Mouse (Mus musculus): Measurements from ENCODE around the gene Hist2h2aa2. TPM values are rescaled to one million over a fixed set of nuclear protein-coding genes. Genes with fewer than 3 reads are reported as not detected.
A peak's percentile ranks its signal among the peaks of the same experiment; 100 is the strongest.
"Not testable (repeated sequence)": the region's sequence is repeated elsewhere in the genome, so short reads cannot be mapped to it uniquely, and the experiment has no call there.

Gene Hist2h2aa2
- polyA plus RNA-seq (2017; shearing (Covaris generic)) = 100 to 1,000 TPM in 1 of 3 experiments, 10 to 100 TPM in 2; 36.1 to 104 (median 53.6) TPM

- peak; percentile 79 for ATAC-seq
Measured at GRCm38 (mm10) chr3:96239949-96240798, at the start of gene Hist2h2aa2. Hist2h2aa2 (minus strand) TSS chr3:96240276.

GRCm38 (mm10) chr3:96289201-96289600 is 49.1 kb upstream of the Hist2h2aa2 start:
- ATAC-seq = no peak

- ATAC-seq = not testable (repeated sequence)
Measured at GRCm38 (mm10) chr3:96287334-96287733, 47.3 kb upstream of the Hist2h2aa2 start.

DNA sequence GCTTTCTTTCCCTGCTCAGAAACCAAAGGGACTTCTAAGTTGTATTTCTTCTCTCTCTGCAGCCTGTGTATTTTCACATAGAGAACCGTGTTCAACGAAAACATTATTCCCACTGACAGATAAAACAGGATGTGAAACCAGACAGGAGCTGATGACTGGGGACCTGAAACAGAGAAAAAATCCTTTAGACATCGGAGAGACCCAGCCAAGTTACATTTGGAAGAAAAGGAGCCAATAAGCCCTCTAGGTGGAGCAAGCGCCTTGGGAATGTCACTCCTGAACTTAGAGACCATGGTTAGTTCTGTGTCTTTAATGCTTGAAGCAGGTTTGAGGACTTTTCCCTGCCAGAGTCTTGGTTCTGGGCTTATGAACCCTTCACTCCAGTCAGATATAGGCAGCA is 44.4 kb upstream of the Hist2h2aa2 start:
- ATAC-seq = no peak

DNA sequence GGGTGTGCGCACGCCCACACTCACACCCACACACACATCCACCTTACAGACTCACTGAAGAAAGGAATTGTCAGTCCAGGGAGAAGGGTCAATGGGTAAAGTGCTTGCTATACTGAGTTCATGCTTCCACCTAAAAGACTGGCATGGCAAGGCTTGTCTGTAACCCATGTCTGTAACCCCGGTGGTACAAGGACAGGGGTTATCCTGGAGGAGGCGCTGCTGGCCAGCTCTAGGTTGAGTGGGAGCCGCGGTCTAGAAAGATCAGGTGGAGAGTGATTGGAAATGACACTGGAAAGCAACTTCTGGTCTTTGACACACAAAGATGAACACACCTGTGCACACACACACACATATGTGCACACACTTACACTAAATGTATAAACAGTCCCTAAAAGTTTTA is 40.6 kb upstream of the Hist2h2aa2 start:
- ATAC-seq = no peak

GRCm38 (mm10) chr3:96277800-96278624 is 37.9 kb upstream of the Hist2h2aa2 start:
- peak; percentile 80 for ATAC-seq

- no peak for ATAC-seq
Measured at GRCm38 (mm10) chr3:96277428-96277799, 37.3 kb upstream of the Hist2h2aa2 start.

DNA sequence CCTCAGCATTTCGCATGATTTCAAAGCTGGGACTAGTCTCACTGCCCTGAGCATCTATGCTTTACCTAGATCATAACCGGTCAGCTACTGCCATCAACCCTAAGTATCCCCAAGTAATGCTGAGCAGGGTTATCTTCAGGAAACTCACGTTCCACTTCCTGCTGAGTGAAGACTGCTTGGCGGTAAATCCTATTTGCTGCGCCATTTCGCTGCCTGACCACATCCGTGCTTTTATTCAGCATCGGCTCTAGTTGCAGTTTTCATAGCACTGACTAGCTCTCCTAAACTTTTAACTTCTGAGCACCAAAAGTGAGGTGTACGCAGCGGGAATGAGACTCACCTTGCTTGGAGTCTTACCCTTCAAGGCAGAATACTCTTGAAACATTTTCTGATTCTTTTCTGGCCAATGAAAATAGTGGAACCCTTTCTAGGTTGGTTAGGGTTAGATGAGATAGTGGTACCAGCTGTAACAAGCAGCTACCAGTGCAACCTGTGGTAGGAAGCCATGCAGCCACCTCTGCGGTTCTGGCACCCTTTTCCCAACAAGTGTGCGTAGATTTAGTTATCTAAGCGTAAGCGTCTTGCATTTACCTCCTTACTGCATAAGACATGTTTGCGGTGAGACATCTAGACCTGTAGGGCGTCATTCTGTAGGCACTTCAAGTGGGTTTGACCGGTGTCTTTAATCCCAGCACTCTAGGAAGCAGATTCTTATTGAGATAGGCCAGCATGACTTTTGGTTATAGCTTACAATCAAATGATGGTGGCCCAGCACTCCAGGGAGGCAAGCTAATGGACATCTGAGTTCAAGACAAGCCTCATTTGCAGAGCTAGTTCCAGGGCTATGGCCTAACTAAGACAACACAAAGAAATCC is 33.8 kb upstream of the Hist2h2aa2 start:
- ATAC-seq = peak; percentile 40

DNA sequence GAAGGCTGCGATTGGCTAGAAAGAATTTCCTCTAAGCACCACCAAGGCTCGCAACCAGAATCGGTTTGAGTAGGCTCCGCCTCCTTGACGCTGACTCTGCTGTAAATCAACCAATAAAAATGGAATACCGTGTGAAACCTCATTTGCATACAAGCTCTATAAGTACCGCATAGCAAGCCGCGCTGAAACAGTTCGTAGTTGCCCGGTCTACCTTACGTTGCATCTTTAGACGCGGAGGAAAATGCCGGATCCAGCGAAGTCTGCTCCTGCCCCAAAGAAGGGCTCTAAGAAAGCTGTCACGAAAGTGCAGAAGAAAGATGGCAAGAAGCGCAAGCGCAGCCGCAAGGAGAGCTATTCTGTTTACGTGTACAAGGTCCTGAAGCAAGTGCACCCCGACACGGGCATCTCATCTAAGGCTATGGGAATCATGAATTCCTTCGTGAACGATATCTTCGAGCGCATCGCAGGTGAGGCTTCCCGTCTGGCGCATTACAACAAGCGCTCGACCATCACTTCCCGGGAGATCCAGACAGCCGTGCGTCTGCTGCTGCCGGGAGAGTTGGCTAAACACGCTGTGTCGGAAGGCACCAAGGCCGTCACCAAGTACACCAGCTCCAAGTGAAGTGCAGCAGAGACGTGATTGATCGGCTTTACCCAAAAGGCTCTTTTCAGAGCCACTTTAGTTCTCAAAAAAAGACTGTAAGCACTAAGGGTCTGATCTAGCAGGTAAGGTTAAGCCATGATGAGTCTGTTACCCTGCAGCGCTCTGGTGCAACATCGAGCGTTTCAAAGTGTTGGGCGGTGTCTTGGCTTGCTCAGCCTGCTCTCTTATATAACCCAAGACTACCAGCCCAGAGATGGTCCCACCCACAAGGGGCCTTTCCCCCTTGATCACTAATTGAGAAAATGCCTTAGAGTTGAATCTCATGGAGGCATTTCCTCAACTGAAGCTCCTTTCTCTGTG is 29.7 kb upstream of the Hist2h2aa2 start, which contains the start of gene Hist2h2bb:
Gene Hist2h2bb, plus strand, starts transcription at position 242 of the 964 bp plus-strand sequence.
- ATAC-seq = peak; percentile 87

- ATAC-seq = peak; percentile 18
Measured at GRCm38 (mm10) chr3:96268776-96269378, 28.8 kb upstream of the Hist2h2aa2 start.

DNA sequence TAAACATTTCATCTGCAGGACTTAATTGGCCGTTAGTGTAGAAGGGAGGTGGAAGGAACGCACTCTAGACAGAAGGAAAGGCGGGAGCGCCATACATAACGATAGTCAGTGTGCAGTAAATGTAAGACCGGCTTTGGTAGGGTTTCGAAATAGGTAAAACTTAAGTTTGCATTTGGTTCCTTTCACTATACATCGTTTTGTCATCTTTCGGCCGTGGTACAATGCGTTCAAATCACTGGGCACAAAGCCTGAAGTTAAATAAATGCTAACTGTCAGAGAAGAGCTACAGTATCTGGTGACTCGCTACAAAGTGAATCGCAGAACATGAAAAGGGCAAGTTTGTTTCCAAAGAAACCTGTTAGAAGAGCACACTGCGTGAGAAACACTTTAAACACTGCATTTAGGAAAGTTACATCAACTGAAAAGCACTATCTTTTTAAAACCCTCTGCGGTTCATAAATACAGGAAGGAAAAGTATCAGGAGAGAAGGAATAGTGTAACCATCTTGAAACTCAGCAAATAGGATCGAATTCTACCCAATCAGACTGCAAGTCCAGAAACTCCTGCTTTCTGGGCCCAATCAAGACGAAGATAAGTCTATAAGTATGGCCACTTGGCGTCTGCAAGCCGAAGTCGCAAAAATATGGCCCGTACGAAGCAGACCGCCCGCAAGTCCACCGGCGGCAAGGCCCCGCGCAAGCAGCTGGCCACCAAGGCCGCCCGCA is 28.1 kb upstream of the Hist2h2aa2 start, which contains the start of gene Hist2h3b:
Gene Hist2h3b, plus strand, starts transcription at position 604 of the 725 bp plus-strand sequence.
- peak; percentile 41 for ATAC-seq

GRCm38 (mm10) chr3:96267541-96267940 is 27.5 kb upstream of the Hist2h2aa2 start:
- no peak for ATAC-seq

DNA sequence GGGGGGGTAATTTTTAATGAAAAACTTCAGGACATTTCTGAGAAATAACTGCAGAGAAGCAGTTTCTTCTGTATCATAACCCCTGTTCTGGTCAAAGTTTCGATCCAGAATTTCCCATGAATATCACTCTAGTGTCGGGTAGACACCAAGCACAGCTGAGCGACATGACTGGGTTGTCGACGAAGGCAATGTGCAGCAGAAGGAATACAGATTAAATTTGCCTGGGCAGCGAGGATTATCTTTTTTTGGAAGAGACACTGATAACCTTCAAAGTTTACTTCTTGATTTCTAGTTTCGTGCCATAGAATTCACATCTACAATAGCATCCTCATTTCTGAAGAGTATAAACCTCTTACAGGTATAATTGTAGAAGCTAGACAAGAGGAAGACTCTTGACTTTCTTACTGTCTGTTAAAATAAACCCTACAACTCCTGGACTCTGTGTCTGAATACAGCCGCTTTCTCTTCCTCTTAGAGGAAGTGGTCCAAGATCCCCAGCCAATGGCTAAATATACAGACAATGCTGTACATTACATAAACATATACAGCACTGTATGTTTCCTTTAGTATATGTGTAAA is 26.1 kb upstream of the Hist2h2aa2 start:
- no peak for ATAC-seq

DNA sequence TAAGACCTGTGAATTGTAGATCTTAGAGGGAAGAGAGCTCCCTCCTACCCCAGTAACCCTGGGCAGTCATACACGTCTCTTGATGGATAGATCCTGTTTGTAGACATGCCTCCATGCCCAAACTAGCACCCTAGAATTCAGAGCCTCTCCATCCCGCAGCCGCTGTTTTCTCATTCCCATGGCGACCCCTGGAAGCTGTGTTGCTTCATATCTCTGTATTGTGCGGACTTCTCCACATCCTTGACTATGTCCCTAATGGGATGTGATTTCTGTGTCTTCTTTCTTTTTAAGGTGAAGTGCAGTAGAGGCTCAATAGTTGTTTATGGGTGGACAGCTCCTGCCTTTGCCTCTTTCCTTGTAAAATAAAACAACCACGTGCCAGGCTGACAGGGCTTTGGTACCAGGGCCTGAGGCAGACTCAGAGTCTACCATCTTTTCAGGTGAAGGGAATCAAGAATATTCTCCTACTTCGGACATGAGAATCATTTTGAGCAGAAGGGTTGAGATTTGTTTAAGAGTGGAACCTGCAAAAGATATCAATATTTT is 24.4 kb upstream of the Hist2h2aa2 start:
- no peak for ATAC-seq

GRCm38 (mm10) chr3:96263558-96264403 is 23.7 kb upstream of the Hist2h2aa2 start:
- ATAC-seq = peak; percentile 36

DNA sequence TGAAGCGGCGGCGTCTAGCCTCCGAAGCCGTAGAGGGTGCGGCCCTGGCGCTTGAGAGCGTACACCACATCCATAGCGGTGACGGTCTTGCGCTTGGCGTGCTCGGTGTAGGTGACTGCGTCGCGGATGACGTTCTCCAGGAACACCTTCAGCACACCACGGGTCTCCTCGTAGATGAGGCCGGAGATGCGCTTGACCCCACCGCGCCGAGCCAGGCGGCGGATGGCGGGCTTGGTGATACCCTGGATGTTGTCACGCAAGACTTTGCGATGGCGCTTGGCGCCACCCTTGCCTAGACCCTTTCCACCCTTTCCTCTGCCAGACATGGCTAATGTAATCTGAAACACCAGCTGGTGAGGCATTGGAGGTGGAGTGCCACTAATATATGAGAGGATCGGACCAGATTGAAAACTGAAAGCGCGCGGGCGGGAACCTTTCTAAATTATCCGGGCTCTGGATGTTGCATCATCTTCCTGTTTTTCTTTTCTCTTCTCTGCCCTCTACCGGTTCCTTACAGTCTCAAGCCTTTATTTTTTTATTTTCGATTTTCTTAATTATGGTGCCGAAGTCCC is 23.0 kb upstream of the Hist2h2aa2 start, which contains the start of gene Hist2h4:
Gene Hist2h4, minus strand, starts transcription at position 333 of the 572 bp plus-strand sequence.
- peak; percentile 82 for ATAC-seq

DNA sequence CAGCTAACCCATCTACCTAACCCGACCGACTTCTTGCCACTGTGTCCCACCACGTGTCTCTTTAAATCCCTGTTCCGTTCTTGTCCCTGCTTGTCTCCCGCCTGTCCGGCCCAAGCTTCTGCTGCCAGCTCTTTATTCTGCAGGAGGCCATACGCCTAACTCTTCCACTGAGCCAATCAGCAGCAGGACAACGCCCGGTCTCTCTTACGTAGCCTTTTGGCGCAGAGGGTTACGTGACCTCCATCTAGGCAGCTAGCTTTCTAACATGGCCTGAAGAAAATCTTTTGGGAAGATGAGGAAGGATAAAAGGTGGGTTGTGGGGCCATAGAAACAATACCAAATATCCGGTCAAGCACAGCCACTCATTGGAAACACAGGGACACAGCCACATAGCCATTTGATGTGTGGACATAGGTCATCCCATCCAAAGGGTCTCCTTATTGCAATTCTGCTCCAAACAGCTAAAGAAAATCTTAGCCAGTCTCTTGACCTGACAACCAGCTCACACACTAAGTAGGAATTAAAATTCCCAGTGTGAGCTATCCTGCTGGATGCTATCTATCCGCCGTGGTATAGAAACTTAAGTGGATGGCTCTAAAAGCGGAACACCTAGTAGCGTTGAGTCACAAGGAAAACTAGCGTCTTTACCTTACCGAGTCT is 22.3 kb upstream of the Hist2h2aa2 start:
- peak; percentile 66 for ATAC-seq
